Mouse (Mus musculus) embryonic facial prominence, embryonic 12.5 days (tissue): ENCODE results near the gene Chrna3. TPM values are rescaled to one million over a fixed set of nuclear protein-coding genes. Genes with fewer than 3 reads are reported as not detected.
A peak's percentile ranks its signal among the peaks of the same experiment; 100 is the strongest.

Source experiments
- ATAC-seq: fragments of 200-750 bp; cut with Nextera tagmentation; 2 replicates; pipeline ENCODE4 v1.8.0; 2017; ENCODE audit not compliant: insufficient number of reproducible peaks, insufficient read depth, low FRiP score, low TSS enrichment
- H3K27ac ChIP-seq: fragments of 300-500 bp; sonication (generic); 2 replicates; pipeline ENCODE4 v1.5.1; 2016; ENCODE audit warnings: mild to moderate bottlenecking
- H3K27me3 ChIP-seq: fragments of 300-500 bp; sonication (generic); 2 replicates; pipeline ENCODE4 v1.6.1; 2016; ENCODE audit warnings: mild to moderate bottlenecking, moderate library complexity
- H3K36me3 ChIP-seq: fragments of 300-500 bp; sonication (generic); 2 replicates; pipeline ENCODE4 v1.6.1; 2016; ENCODE audit warnings: mild to moderate bottlenecking
- H3K4me1 ChIP-seq: fragments of 300-500 bp; sonication (generic); 2 replicates; pipeline ENCODE4 v1.6.1; 2016
- H3K4me2 ChIP-seq: fragments of 300-500 bp; sonication (generic); replicated peaks from 2 replicates; pipeline ENCODE4 v1.6.1; 2016; ENCODE audit warnings: mild to moderate bottlenecking, moderate library complexity
- H3K4me3 ChIP-seq: fragments of 300-500 bp; sonication (generic); 2 replicates; pipeline ENCODE4 v1.5.1; 2016; ENCODE audit warnings: mild to moderate bottlenecking
- H3K9ac ChIP-seq: fragments of 300-500 bp; sonication (generic); 2 replicates; pipeline ENCODE4 v1.6.1; 2016; ENCODE audit warnings: mild to moderate bottlenecking, moderate library complexity
- H3K9me3 ChIP-seq: fragments of 300-500 bp; sonication (generic); 2 replicates; pipeline ENCODE4 v1.6.1; 2016; ENCODE audit warnings: mild to moderate bottlenecking, moderate library complexity
- WGBS: fragments of 180-500 bp; shearing (Covaris S2); methylation state at CpG from one replicate; pipeline ENCODE4 v1.1.7; 2016; 5-methylcytosine and 5-hydroxymethylcytosine counted together
- polyA plus RNA-seq: library from polyadenylated mRNA; unstranded; fragments of >200 nt; fragmentation: Nextera tagmentation; extraction: Ambion mirVana; gene quantifications from 2 replicates; pipeline ENCODE4 v1.2.1, GENCODE M21; 2016

Gene Chrna3
- polyA plus RNA-seq = 2.8 and 2.9 TPM in 2 replicates

- no peaks in the 10 kb centered on the region for H3K9me3 ChIP-seq
- under 1% methylated on average over 39 of the region's 39 CpGs for WGBS
- peaks cover 40% of the 10 kb centered on the region for H3K27me3 ChIP-seq
- no peak within 1 kb of the TSS for H3K27ac ChIP-seq
- peak within 1 kb of the TSS; percentile 42 for H3K4me3 ChIP-seq
- H3K9ac ChIP-seq = peak within 1 kb of the TSS; percentile 42; the same call in 1 of the 2 replicates
- peaks cover 14% of the 10 kb centered on the region; the same call in 1 of the 2 replicates for H3K4me1 ChIP-seq
- no peaks in the 10 kb centered on the region for H3K36me3 ChIP-seq
- H3K4me2 ChIP-seq = peak within 1 kb of the TSS; percentile 74
- ATAC-seq = peak; percentile 44; the same call in 1 of the 2 replicates
Measured at GRCm38 (mm10) chr9:55026275-55026663, at the start of gene Chrna3. Gene Chrna3 (minus strand): TSS chr9:55026562.

GRCm38 (mm10) chr9:55067965-55068265, 41.6 kb upstream of the Chrna3 start:
- 19% methylated on average over 5 of the region's 5 CpGs for WGBS
- Histone ChIP-seq H3K36me3 (no peaks in the 10 kb centered on the region), H3K4me3 (no peak overlapping the region), H3K27me3 (no peaks in the 10 kb centered on the region), H3K4me1 (peaks cover 10% of the 10 kb centered on the region), H3K9ac (no peak overlapping the region), H3K9me3 (no peaks in the 10 kb centered on the region), H3K4me2 (no peak overlapping the region), H3K27ac (peak overlapping the region; percentile 26; the same call in 1 of the 2 replicates)
- no peak; the same call in 1 of the 2 replicates for ATAC-seq

GRCm38 (mm10) chr9:55067260-55067964, 41.0 kb upstream of the Chrna3 start:
- no peak overlapping the region for H3K9ac ChIP-seq
- H3K4me3 ChIP-seq = no peak overlapping the region
- 0 out of 2 replicates have a peak, but pooled peaks cover 3% of the 10 kb centered on the region for H3K27me3 ChIP-seq
- no peaks in the 10 kb centered on the region for H3K9me3 ChIP-seq
- 18% methylated on average over 8 of the region's 8 CpGs for WGBS
- peak overlapping the region; percentile 26; the same call in 1 of the 2 replicates for H3K27ac ChIP-seq
- no peak overlapping the region for H3K4me2 ChIP-seq
- peak; percentile 83 for ATAC-seq
- H3K36me3 ChIP-seq = no peaks in the 10 kb centered on the region
- peaks cover 10% of the 10 kb centered on the region for H3K4me1 ChIP-seq

DNA sequence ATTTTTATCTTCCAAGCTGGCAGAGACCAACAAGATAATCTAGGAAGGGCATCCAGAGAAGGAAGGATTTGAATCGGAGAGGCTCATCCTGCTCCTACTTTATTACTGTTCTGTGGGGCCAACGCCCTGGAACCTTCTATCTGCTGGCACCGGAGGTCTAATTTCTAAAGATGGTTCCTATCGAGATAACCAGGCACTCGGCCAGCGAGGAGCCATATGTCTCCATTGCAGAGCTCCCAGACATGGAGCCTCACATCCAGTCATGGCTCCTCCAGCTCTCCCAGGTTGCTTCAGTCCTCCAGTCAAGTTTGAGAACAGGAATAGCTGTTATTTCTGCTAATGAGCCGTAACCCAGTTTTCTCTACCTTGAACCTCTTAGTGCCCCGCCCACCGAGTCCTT, 38.9 kb upstream of the Chrna3 start:
- no peaks in the 10 kb centered on the region for H3K9me3 ChIP-seq
- WGBS = 87% methylated on average over 9 of the region's 9 CpGs
- no peak overlapping the region for H3K4me3 ChIP-seq
- H3K9ac ChIP-seq = no peak overlapping the region
- no peaks in the 10 kb centered on the region for H3K36me3 ChIP-seq
- no peak overlapping the region for H3K4me2 ChIP-seq
- ATAC-seq = no peak
- peaks cover 10% of the 10 kb centered on the region for H3K4me1 ChIP-seq
- H3K27me3 ChIP-seq = 0 out of 2 replicates have a peak, but pooled peaks cover 4% of the 10 kb centered on the region
- H3K27ac ChIP-seq = no peak overlapping the region

GRCm38 (mm10) chr9:55058067-55058466, 31.7 kb upstream of the Chrna3 start:
- H3K4me1 ChIP-seq = no peaks in the 10 kb centered on the region
- H3K9ac ChIP-seq = no peak overlapping the region
- H3K36me3 ChIP-seq = no peaks in the 10 kb centered on the region
- ATAC-seq = no peak
- no peak overlapping the region for H3K27ac ChIP-seq
- 0 out of 2 replicates have a peak, but pooled peaks cover 9% of the 10 kb centered on the region for H3K27me3 ChIP-seq
- no peaks in the 10 kb centered on the region for H3K9me3 ChIP-seq
- WGBS = 88% methylated on average over 4 of the region's 4 CpGs
- no peak overlapping the region for H3K4me2 ChIP-seq
- H3K4me3 ChIP-seq = no peak overlapping the region

- ATAC-seq = no peak
- 0 out of 2 replicates have a peak, but pooled peaks cover 5% of the 10 kb centered on the region for H3K27me3 ChIP-seq
- WGBS = 68% methylated on average over 2 of the region's 2 CpGs
- H3K27ac ChIP-seq = no peak overlapping the region
- no peaks in the 10 kb centered on the region for H3K9me3 ChIP-seq
- H3K9ac ChIP-seq = no peak overlapping the region
- H3K36me3 ChIP-seq = no peaks in the 10 kb centered on the region
- no peaks in the 10 kb centered on the region for H3K4me1 ChIP-seq
- no peak overlapping the region for H3K4me3 ChIP-seq
- H3K4me2 ChIP-seq = no peak overlapping the region
Measured at GRCm38 (mm10) chr9:55055386-55055930, 29.1 kb upstream of the Chrna3 start.

GRCm38 (mm10) chr9:55048211-55048880, 22.0 kb upstream of the Chrna3 start, which contains the start of gene Chrnb4:
Gene Chrnb4 (minus strand): TSS chr9:55048779.
- 0 out of 2 replicates have a peak, but pooled peaks cover 2% of the 10 kb centered on the region for H3K27me3 ChIP-seq
- peak within 1 kb of the TSS; percentile 56 for H3K4me3 ChIP-seq
- peak within 1 kb of the TSS; percentile 89 for H3K4me2 ChIP-seq
- no peaks in the 10 kb centered on the region for H3K9me3 ChIP-seq
- H3K9ac ChIP-seq = peak within 1 kb of the TSS; percentile 48
- no peak within 1 kb of the TSS for H3K27ac ChIP-seq
- 0 out of 2 replicates have a peak, but pooled peaks cover 11% of the 10 kb centered on the region for H3K4me1 ChIP-seq
- peak; percentile 67; the same call in 1 of the 2 replicates for ATAC-seq
- no peaks in the 10 kb centered on the region for H3K36me3 ChIP-seq
- under 1% methylated on average over 23 of the region's 23 CpGs for WGBS

GRCm38 (mm10) chr9:55046764-55047163, 20.4 kb upstream of the Chrna3 start:
- 0% methylated on average over 3 of the region's 3 CpGs for WGBS
- Histone ChIP-seq H3K27me3 (0 out of 2 replicates have a peak, but pooled peaks cover 2% of the 10 kb centered on the region), H3K9ac (no peak overlapping the region), H3K27ac (no peak overlapping the region), H3K4me1 (0 out of 2 replicates have a peak, but pooled peaks cover 11% of the 10 kb centered on the region), H3K36me3 (no peaks in the 10 kb centered on the region), H3K9me3 (no peaks in the 10 kb centered on the region), H3K4me2 (no peak overlapping the region), H3K4me3 (no peak overlapping the region)
- ATAC-seq = no peak

DNA sequence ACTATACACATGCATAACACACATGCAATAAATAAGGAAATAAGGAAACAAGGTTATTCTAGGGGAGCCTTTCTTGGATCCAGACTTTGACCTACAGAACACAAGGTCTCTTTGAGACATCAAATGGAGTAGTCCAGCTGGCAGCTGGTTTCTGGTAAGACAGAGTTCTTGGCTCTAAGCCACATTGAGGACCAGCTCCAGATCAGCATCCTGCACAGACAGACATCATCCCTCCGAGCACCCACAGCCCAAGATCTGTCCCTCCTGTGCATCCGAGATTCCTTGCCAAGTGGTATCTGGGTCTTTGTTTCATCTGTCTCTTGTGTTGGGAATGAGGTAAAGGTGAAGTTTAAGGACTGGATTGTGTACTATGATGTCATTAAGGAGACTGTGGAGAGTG, 18.6 kb upstream of the Chrna3 start:
- Histone ChIP-seq H3K4me3 (no peak overlapping the region), H3K9me3 (no peaks in the 10 kb centered on the region), H3K4me2 (no peak overlapping the region), H3K27ac (no peak overlapping the region), H3K4me1 (0 out of 2 replicates have a peak, but pooled peaks cover 11% of the 10 kb centered on the region), H3K9ac (no peak overlapping the region), H3K36me3 (no peaks in the 10 kb centered on the region), H3K27me3 (0 out of 2 replicates have a peak, but pooled peaks cover 2% of the 10 kb centered on the region)
- WGBS = 83% methylated on average over 2 of the region's 2 CpGs
- ATAC-seq = no peak

- Histone ChIP-seq H3K36me3 (no peaks in the 10 kb centered on the region), H3K4me2 (0 out of 2 replicates have a peak overlapping the region, but pooled peaks have one; percentile 13), H3K27me3 (0 out of 2 replicates have a peak, but pooled peaks cover 2% of the 10 kb centered on the region), H3K27ac (no peak overlapping the region), H3K9me3 (no peaks in the 10 kb centered on the region), H3K9ac (no peak overlapping the region), H3K4me3 (no peak overlapping the region), H3K4me1 (0 out of 2 replicates have a peak, but pooled peaks cover 8% of the 10 kb centered on the region)
- WGBS = 16% methylated on average over 8 of the region's 8 CpGs
- ATAC-seq = no peak
Measured at GRCm38 (mm10) chr9:55043688-55044087, 17.3 kb upstream of the Chrna3 start.

GRCm38 (mm10) chr9:55041389-55041788, 15.0 kb upstream of the Chrna3 start:
- H3K27ac ChIP-seq = no peak overlapping the region
- 0 out of 2 replicates have a peak, but pooled peaks cover 2% of the 10 kb centered on the region for H3K27me3 ChIP-seq

More at GRCm38 (mm10) chr9:55041389-55041788, 15.0 kb upstream of the Chrna3 start:
- no peak for ATAC-seq
- no peak overlapping the region for H3K4me2 ChIP-seq
- no peak overlapping the region for H3K9ac ChIP-seq
- WGBS = 60% methylated on average over 2 of the region's 2 CpGs
- no peaks in the 10 kb centered on the region for H3K4me1 ChIP-seq
- H3K4me3 ChIP-seq = no peak overlapping the region
- no peaks in the 10 kb centered on the region for H3K9me3 ChIP-seq
- no peaks in the 10 kb centered on the region for H3K36me3 ChIP-seq
